Mouse (Mus musculus) 3T3-L1 (cell line): ENCODE measurements around the gene Olfr1049.
"Not testable (repeated sequence)": the region's sequence is repeated elsewhere in the genome, so short reads cannot be mapped to it uniquely, and the experiment has no call there.

ENCODE experiments used
- DNase-seq: peaks from one replicate; pipeline ENCODE4 v3.0.0-alpha.2; 2015; ENCODE audit warnings: low read depth, low spot score

The Olfr1049 gene

DNA sequence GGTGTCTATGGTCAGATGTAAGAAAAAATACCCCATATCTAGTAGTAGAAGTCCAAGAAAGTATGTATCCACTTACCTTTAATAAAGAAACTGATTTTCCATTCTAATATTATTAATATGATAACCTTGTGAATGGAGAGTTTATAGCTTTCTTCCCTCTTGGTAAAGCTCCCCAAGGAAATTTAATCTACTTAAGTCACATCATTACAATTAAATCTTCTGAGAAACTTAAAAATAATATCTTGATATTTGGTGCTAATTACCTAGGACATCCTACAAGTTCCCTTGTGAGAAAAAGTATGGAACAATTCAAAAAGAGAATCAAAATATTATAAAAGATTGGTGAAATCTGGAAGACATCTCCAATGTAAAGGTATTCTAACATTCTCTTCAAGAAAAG is at the start of gene Olfr1049:
TSS of gene Olfr1049 (minus strand) at position 101 of the 400 bp plus-strand sequence.
- not testable (repeated sequence) for DNase-seq

GRCm38 (mm10) chr2:86292155-86292554 is 34.0 kb upstream of the Olfr1049 start, which contains the start of gene Olfr1052:
Olfr1052 (plus strand) TSS chr2:86292455.
- DNase-seq: no peak

- DNase-seq: not testable (repeated sequence)
Observed at GRCm38 (mm10) chr2:86278988-86279387, 20.9 kb upstream of the Olfr1049 start, which contains the start of gene Olfr1051. Olfr1051 (minus strand) TSS chr2:86279088.

DNA sequence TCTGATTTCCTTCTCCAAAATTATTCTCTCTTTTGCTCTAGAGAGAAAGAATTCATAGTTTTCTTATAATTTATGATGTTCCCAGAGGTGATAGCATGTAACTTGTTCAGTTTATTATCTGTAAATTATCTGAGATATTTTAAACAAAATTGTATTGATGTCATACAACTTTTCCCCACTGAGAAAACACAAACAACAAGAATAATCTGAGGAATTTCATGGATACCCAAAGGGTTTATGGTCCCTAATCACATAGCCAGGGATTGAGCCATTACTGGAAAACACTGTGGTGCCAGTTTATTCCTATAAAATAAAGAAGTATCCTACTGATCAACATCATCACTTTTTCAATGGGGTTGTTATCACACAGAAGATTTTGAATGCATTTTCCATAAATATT is 17.9 kb downstream of the Olfr1049 start, which contains the start of gene Olfr1048:
TSS of gene Olfr1048 (minus strand) at position 101 of the 400 bp plus-strand sequence.
- no peak for DNase-seq

DNA sequence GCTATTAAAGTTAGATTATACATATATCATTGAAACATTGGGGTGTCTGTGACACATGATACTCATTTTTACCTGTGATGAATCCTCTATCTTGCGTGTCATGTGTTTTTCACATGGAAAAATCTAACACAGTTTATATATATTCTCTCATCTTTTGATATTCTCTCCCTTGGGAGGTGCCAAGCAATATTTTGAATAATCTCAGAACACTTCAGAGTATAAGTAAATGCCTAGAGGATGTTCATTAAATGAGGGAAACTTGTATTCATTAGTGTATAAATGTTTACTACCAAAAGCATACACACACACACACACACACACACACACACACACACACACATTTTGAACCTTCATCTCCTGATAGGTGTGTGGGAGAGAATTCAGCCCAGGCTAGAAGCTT is 26.8 kb downstream of the Olfr1049 start, which contains the start of gene Olfr1047:
TSS of gene Olfr1047 (minus strand) at position 101 of the 400 bp plus-strand sequence.
- DNase-seq: no peak

DNA sequence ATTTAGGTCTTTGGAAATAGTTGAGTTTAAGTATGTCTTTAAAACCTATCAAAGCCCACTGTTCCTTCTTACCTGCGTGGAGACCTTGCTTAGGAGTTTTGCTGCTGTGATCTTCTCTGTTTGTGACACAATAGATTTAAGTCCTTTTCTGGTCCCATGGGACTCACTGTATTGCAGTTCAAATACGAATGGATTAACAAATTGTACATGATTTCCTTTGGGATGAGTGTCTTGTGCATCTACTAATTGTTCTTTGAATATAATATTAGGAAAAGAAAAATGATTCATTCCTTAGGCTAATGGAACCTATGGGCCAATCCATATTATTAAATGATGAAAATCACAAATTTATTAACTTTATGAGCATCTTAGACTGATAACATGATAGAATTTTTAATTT is 38.9 kb downstream of the Olfr1049 start, which contains the start of gene Olfr1046:
TSS of gene Olfr1046 (minus strand) at position 101 of the 400 bp plus-strand sequence.
- no peak for DNase-seq
